Mouse (Mus musculus) midbrain, embryonic 16.5 days (tissue): ENCODE data around the gene Gnao1. TPM values are rescaled to one million over a fixed set of nuclear protein-coding genes. Genes with fewer than 3 reads are reported as not detected.

Experiments
- ATAC-seq: fragments of 200-750 bp; cut with Nextera tagmentation; 2 replicates; pipeline ENCODE4 v1.8.0; 2017; ENCODE audit warnings: moderate TSS enrichment
- H3K27ac ChIP-seq: fragments of 300-500 bp; sonication (generic); 2 replicates; pipeline ENCODE4 v1.5.1; 2014; ENCODE audit warnings: mild to moderate bottlenecking, low read length, mixed read lengths
- H3K27me3 ChIP-seq: fragments of 300-500 bp; sonication (generic); 2 replicates; pipeline ENCODE4 v1.6.1; 2014; ENCODE audit warnings: low read depth, low read length, mixed read lengths; ENCODE audit not compliant: control insufficient read depth, insufficient read depth
- H3K36me3 ChIP-seq: fragments of 300-500 bp; sonication (generic); 2 replicates; pipeline ENCODE4 v1.6.1; 2014; ENCODE audit warnings: mild to moderate bottlenecking, low read length, moderate library complexity, mixed read lengths; ENCODE audit not compliant: control insufficient read depth, insufficient read depth
- H3K4me1 ChIP-seq: fragments of 300-500 bp; sonication (generic); 2 replicates; pipeline ENCODE4 v1.6.1; 2014; ENCODE audit warnings: mild to moderate bottlenecking, low read length, mixed read lengths; ENCODE audit not compliant: control insufficient read depth, insufficient read depth
- H3K4me2 ChIP-seq: fragments of 300-500 bp; sonication (generic); 2 replicates; pipeline ENCODE4 v1.6.1; 2014; ENCODE audit warnings: mild to moderate bottlenecking, low read length, mixed read lengths
- H3K4me3 ChIP-seq: fragments of 300-500 bp; sonication (generic); 2 replicates; pipeline ENCODE4 v1.5.1; 2014; ENCODE audit warnings: low read depth, mild to moderate bottlenecking, low read length, moderate library complexity, mixed read lengths
- H3K9ac ChIP-seq: fragments of 300-500 bp; sonication (generic); 2 replicates; pipeline ENCODE4 v1.6.1; 2014; ENCODE audit warnings: low read depth, low read length, mixed read lengths
- H3K9me3 ChIP-seq: fragments of 300-500 bp; sonication (generic); replicated peaks from 2 replicates; pipeline ENCODE4 v1.6.1; 2014; ENCODE audit warnings: mild to moderate bottlenecking, low read length, mixed read lengths; ENCODE audit not compliant: control insufficient read depth, poor library complexity, severe bottlenecking
- WGBS: fragments of 180-500 bp; shearing (Covaris S2); extraction: QIAGEN DNeasy Blood & Tissue Kit; methylation state at CpG from one replicate; pipeline ENCODE4 v1.1.7; 2014; 5-methylcytosine and 5-hydroxymethylcytosine counted together
- polyA plus RNA-seq: library from polyadenylated mRNA; unstranded; fragments of >200 nt; fragmentation: Nextera tagmentation; extraction: Ambion mirVana; gene quantifications from 2 replicates; pipeline ENCODE4 v1.2.1, GENCODE M21; 2015

Gnao1 gene
- polyA plus RNA-seq, 1 experiment from 2014 or later = 240 TPM

DNA sequence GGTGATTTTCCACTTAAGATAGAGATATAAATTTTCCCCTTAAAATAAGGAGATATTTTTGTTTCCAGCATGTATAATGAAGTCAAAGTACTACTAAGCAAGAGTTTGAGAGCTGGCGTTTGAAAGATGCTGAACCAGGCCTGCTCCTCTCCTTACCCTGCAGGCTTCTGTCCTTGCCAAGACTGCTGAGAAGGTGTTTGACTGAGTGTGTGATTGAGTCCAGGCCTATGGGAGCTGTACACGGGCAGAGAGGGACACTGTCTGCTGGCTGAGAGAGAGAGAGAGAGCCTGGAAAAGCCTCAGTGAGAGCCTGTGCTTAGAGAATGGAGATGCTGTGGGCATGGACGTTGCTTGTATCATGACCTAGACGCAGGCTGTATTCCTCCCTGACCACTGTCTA is 47.4 kb downstream of the Gnao1 start:
- Histone ChIP-seq H3K9ac (no peak overlapping the region), H3K4me3 (no peak overlapping the region), H3K27ac (no peak overlapping the region), H3K9me3 (no peaks in the 10 kb centered on the region), H3K27me3 (no peaks in the 10 kb centered on the region), H3K4me2 (no peak overlapping the region), H3K36me3 (no peaks in the 10 kb centered on the region), H3K4me1 (peaks cover 20% of the 10 kb centered on the region)
- ATAC-seq = no peak
- WGBS = 85% methylated on average over 4 of the region's 4 CpGs

GRCm38 (mm10) chr8:93858286-93858685 is 48.5 kb downstream of the Gnao1 start:
- 93% methylated on average over 1 of the region's 1 CpGs for WGBS
- H3K27me3 ChIP-seq = no peaks in the 10 kb centered on the region

GRCm38 (mm10) chr8:93860020-93860419 is 50.3 kb downstream of the Gnao1 start:
- H3K27ac ChIP-seq = peak overlapping the region; percentile 14; the same call in 1 of the 2 replicates
- H3K4me1 ChIP-seq = peaks cover 18% of the 10 kb centered on the region
- H3K36me3 ChIP-seq = no peaks in the 10 kb centered on the region
- no peak overlapping the region for H3K4me2 ChIP-seq
- ATAC-seq = no peak
- H3K9me3 ChIP-seq = no peaks in the 10 kb centered on the region
- no peak overlapping the region for H3K9ac ChIP-seq
- H3K27me3 ChIP-seq = no peaks in the 10 kb centered on the region
- no peak overlapping the region for H3K4me3 ChIP-seq
- WGBS = 25% methylated on average over 4 of the region's 4 CpGs

More at GRCm38 (mm10) chr8:93858286-93858685, 48.5 kb downstream of the Gnao1 start:
- peaks cover 23% of the 10 kb centered on the region for H3K4me1 ChIP-seq
- H3K27ac ChIP-seq = no peak overlapping the region
- no peaks in the 10 kb centered on the region for H3K36me3 ChIP-seq
- no peak overlapping the region for H3K4me2 ChIP-seq
- no peaks in the 10 kb centered on the region for H3K9me3 ChIP-seq
- H3K9ac ChIP-seq = no peak overlapping the region
- no peak overlapping the region for H3K4me3 ChIP-seq
- ATAC-seq = no peak

DNA sequence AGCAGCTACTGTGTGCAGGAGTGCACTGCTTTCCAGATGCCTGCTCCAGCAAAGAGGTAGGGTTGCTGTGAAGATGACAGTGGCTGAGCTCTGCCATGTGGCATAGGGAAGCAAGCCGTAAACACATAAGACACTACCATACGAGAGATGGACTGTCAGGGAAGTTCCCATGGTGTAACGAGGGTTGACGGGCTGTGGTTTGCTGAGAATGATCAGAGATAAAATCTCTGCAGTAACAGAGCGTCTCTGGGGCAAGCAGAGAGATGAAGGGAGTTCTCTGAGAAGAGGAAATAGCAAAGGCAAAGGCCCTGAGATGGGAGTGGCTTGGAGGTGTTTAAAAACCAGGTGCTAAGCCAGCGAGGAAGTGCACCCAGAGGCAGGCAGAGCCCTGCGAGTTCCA is 54.3 kb downstream of the Gnao1 start:
- no peak overlapping the region for H3K9ac ChIP-seq
- H3K9me3 ChIP-seq = no peaks in the 10 kb centered on the region
- H3K27ac ChIP-seq = no peak overlapping the region
- H3K27me3 ChIP-seq = no peaks in the 10 kb centered on the region
- H3K4me2 ChIP-seq = no peak overlapping the region
- peaks cover 14% of the 10 kb centered on the region for H3K4me1 ChIP-seq
- no peaks in the 10 kb centered on the region for H3K36me3 ChIP-seq
- no peak for ATAC-seq
- WGBS = 73% methylated on average over 7 of the region's 7 CpGs
- H3K4me3 ChIP-seq = no peak overlapping the region

DNA sequence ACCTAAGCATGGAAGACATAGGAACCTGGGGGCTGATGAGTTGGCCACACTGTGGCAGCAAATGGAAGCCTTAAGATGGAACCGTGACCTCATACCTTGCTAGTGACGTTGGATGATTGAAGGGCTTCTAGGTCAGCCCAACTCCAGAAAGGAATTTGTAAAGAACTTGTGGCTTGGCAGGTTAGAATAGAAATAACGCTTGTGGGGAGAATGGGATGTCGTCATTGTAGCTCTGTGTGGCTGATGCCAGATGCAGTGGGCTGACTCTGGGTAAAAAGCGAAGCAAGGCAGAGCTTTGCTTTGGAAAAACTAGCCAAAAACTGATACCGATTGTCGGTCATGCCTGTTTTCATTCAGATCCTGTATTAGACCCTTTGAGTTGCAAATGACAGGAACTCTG is 56.5 kb downstream of the Gnao1 start:
- peaks cover 4% of the 10 kb centered on the region; the same call in 1 of the 2 replicates for H3K4me1 ChIP-seq
- H3K4me3 ChIP-seq = no peak overlapping the region
- no peak overlapping the region for H3K4me2 ChIP-seq
- no peak for ATAC-seq
- H3K27me3 ChIP-seq = no peaks in the 10 kb centered on the region
- H3K27ac ChIP-seq = no peak overlapping the region
- no peak overlapping the region for H3K9ac ChIP-seq
- H3K36me3 ChIP-seq = no peaks in the 10 kb centered on the region
- no peaks in the 10 kb centered on the region for H3K9me3 ChIP-seq
- 88% methylated on average over 7 of the region's 7 CpGs for WGBS

- Histone ChIP-seq H3K4me3 (no peak overlapping the region), H3K4me1 (no peaks in the 10 kb centered on the region), H3K27ac (no peak overlapping the region), H3K9ac (no peak overlapping the region), H3K36me3 (no peaks in the 10 kb centered on the region), H3K27me3 (no peaks in the 10 kb centered on the region), H3K4me2 (no peak overlapping the region), H3K9me3 (no peaks in the 10 kb centered on the region)
- WGBS = 85% methylated on average over 5 of the region's 5 CpGs
- no peak for ATAC-seq
Measured at GRCm38 (mm10) chr8:93868486-93869221, 58.9 kb downstream of the Gnao1 start.

- no peaks in the 10 kb centered on the region for H3K9me3 ChIP-seq
- no peak overlapping the region for H3K9ac ChIP-seq
- WGBS = 86% methylated on average over 5 of the region's 5 CpGs
- H3K27ac ChIP-seq = no peak overlapping the region
- no peak overlapping the region for H3K4me2 ChIP-seq
- H3K36me3 ChIP-seq = no peaks in the 10 kb centered on the region
- ATAC-seq = no peak
- H3K4me1 ChIP-seq = no peaks in the 10 kb centered on the region; the same call in 1 of the 2 replicates
- H3K4me3 ChIP-seq = no peak overlapping the region
- no peaks in the 10 kb centered on the region for H3K27me3 ChIP-seq
Measured at GRCm38 (mm10) chr8:93871275-93871674, 61.5 kb downstream of the Gnao1 start.

DNA sequence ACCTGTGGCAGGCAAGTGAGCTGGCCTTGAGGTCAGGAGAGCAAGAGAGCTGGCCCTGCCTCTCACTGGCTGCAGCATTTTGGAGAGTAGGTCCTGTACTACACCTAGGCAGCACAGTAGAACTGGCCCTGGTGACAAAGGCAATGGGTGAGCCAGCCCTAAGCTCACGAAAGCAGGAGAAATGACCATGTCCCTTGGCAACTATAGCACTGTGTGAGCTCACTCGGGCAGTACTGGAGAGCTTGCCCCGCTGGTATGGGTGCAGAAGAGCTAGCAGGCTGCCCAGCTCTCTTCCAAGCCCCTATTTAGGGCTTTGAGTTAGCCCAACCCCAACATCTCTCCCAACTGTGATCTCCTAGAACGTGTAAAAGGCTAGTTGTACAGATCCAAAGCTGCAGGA is 68.6 kb downstream of the Gnao1 start:
- no peak for ATAC-seq
- Histone ChIP-seq H3K36me3 (no peaks in the 10 kb centered on the region), H3K4me2 (no peak overlapping the region), H3K27ac (no peak overlapping the region), H3K27me3 (no peaks in the 10 kb centered on the region), H3K4me3 (no peak overlapping the region), H3K4me1 (peaks cover 9% of the 10 kb centered on the region; the same call in 1 of the 2 replicates), H3K9me3 (no peaks in the 10 kb centered on the region), H3K9ac (no peak overlapping the region)
- 89% methylated on average over 4 of the region's 4 CpGs for WGBS

- H3K27me3 ChIP-seq = no peaks in the 10 kb centered on the region
- H3K27ac ChIP-seq = no peak overlapping the region
- no peak overlapping the region for H3K4me2 ChIP-seq
- no peak for ATAC-seq
- H3K9ac ChIP-seq = no peak overlapping the region
- 93% methylated on average over 7 of the region's 7 CpGs for WGBS
- no peak overlapping the region for H3K4me3 ChIP-seq
- no peaks in the 10 kb centered on the region for H3K36me3 ChIP-seq
- H3K9me3 ChIP-seq = no peaks in the 10 kb centered on the region
- H3K4me1 ChIP-seq = peaks cover 9% of the 10 kb centered on the region; the same call in 1 of the 2 replicates
Measured at GRCm38 (mm10) chr8:93879966-93880365, 70.2 kb downstream of the Gnao1 start.
